Mouse (Mus musculus) adrenal gland, postnatal 4 days (tissue): Measurements from ENCODE around the gene Fbxw11. TPM values are rescaled to one million over a fixed set of nuclear protein-coding genes. Genes with fewer than 3 reads are reported as not detected.
"Not testable (repeated sequence)": the region's sequence is repeated elsewhere in the genome, so short reads cannot be mapped to it uniquely, and the experiment has no call there.

Experiments
- DNase-seq, 2 experiments: peaks; one replicate each; pipeline ENCODE4 v3.0.0; 2021 to 2022; ENCODE audit warnings: low spot score in 2 of 2, mixed read lengths in 2 of 2
- total RNA-seq, 2 experiments: library from RNA; stranded (reverse); gene quantifications; 2 replicates each; pipeline ENCODE4 v1.2.3; 2021

Gene Fbxw11
- total RNA-seq, 2 experiments from 2014 or later, result 110 to 111 TPM

DNA sequence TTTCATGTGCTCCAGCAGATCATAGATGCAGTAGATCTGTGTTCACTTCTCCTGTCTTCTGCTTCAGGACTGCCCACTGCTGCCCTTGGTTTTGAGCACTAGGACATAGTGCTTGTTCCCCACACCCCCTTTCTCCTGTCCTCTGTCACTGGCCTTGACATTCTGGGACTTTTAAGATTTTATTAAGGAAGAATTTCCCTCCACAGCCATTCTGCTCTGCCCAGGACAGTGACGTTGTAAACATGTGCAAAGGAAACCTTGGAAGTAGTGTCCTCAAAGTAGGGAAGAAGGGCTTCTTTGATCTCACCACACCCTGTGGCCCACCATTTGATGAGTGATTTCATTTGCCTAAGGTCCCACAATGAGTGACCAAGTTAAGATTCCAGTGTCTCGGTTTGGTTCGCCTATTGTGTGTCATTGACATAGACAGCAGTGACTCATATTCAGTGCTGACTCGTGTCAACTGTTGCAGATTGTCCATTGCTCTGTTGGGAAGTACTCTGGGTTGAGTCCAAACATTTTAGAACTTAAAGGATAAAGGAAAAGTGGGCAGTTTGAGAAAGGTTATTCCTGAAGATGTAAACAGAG lies 64.0 kb downstream of the Fbxw11 start:
- no peak for DNase-seq

DNA sequence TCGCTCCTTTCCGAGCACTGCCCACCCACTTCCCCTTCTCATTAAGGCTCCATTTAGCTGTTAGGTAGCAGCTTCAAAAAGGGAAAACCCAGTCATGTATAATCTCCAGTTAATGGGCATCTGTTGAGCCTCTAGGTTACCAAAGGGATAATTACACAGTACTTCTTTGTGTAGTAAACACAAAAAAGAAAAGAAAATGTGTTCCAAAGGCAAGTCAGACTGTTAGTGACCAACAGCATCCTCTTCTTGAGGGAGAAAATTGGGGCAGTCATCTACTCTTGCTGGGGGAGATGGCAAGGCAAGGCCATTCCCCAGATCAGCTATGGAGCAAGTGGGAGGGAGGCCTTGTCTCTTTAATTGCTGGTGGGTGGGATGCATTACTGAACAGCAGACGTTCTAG lies 65.0 kb downstream of the Fbxw11 start:
- DNase-seq, result no peak

GRCm38 (mm10) chr11:32708739-32709501 lies 66.4 kb downstream of the Fbxw11 start:
- DNase-seq, result no peak

- no peak for DNase-seq
Observed at GRCm38 (mm10) chr11:32709563-32709962, 67.0 kb downstream of the Fbxw11 start.

- DNase-seq, result no peak
Observed at GRCm38 (mm10) chr11:32714230-32714629, 71.7 kb downstream of the Fbxw11 start.

DNA sequence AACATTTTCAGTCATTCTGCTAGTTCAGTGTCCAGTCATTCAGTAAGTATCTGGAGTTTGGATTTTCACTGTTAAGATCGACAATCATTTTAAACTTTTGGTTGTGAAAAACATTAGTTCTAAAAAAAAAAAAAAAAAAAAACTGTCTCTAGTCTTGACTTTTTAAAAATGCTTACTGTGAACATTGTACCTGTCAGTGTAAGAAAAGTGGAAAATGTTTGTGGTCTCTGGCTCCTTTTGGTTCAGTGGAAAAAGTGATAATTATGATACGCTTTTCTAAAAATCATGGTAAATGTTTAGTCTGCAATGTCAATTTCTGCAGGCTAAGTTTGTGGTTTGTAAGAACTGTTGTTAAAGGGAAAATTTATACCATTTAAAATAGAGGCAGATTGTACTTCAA lies 72.4 kb downstream of the Fbxw11 start:
- DNase-seq, result no peak

GRCm38 (mm10) chr11:32715495-32715894 lies 73.0 kb downstream of the Fbxw11 start:
- DNase-seq, result no peak

GRCm38 (mm10) chr11:32715970-32716369 lies 73.4 kb downstream of the Fbxw11 start:
- no peak for DNase-seq

- no peak for DNase-seq
Observed at GRCm38 (mm10) chr11:32716876-32717275, 74.4 kb downstream of the Fbxw11 start.

GRCm38 (mm10) chr11:32717711-32718110 lies 75.2 kb downstream of the Fbxw11 start:
- DNase-seq, result not testable (repeated sequence)

DNA sequence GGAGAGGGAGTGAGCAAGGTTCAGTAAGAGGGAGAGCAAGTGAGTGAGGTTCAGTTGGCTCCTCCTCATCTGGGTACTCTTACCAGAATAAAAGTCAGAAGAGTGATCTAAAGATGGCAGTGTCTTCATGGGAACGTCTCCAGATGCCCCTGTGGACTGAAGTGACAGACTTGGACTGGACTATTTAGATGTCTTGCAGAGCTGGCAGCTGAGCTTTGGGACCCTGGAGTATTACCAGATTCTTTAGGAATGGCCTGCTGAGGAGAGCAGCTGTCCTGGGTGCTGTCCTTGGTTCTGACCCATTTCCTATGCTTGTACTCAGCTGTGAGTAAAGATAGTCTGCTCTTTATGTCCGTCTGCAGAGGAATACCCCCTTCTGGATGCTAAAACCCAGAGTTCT lies 75.8 kb downstream of the Fbxw11 start:
- no peak for DNase-seq

GRCm38 (mm10) chr11:32718979-32719378 lies 76.5 kb downstream of the Fbxw11 start:
- no peak for DNase-seq

- no peak for DNase-seq
Observed at GRCm38 (mm10) chr11:32722653-32723052, 80.1 kb downstream of the Fbxw11 start.

- no peak for DNase-seq
Observed at GRCm38 (mm10) chr11:32723287-32723686, 80.8 kb downstream of the Fbxw11 start.

DNA sequence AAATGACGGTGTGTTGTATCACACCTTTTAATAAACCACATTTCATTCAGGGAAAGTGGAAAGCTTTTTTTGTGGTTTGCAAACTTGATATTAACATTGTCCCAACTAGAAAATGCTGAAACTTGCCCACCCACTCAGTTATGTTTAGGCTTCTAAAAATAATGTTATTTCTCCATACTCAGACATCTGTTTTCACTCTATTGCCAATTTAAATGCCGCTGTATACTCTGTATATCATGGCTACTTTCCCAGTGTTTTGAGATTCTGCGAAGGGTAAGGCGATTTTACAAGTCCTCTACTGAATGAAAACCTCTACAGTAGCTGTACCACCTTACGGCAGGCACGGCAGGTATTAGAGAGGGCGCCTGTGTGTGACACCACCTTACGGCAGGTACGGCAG lies 82.6 kb downstream of the Fbxw11 start:
- no peak for DNase-seq

GRCm38 (mm10) chr11:32732467-32732866 lies 89.9 kb downstream of the Fbxw11 start:
- no peak for DNase-seq

- no peak for DNase-seq
Observed at GRCm38 (mm10) chr11:32733195-32733594, 90.7 kb downstream of the Fbxw11 start.

- DNase-seq, result no peak
Observed at GRCm38 (mm10) chr11:32736371-32736770, 93.8 kb downstream of the Fbxw11 start.

- no peak for DNase-seq
Observed at GRCm38 (mm10) chr11:32737729-32738128, 95.2 kb downstream of the Fbxw11 start.

DNA sequence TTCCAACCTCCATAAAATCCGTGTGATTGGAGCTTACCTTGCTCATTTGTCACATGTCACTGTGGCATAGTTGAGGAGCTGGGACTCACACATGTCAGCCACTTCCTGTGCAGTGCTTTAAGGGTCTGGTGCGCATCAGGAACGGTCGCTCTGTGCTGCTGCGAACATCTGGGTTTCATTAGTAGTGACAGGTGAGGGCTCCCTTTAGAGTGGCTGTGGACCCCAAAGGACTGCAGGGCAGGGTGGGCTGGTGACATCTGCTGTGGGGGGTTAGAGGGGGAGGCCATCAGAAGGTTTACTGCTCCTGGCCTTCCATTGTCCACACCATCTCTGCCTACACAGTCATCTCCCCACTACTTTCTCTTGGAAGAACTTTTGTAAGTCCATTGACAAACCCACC lies 101.4 kb downstream of the Fbxw11 start:
- no peak for DNase-seq

GRCm38 (mm10) chr11:32744463-32744862 lies 101.9 kb downstream of the Fbxw11 start:
- no peak for DNase-seq

DNA sequence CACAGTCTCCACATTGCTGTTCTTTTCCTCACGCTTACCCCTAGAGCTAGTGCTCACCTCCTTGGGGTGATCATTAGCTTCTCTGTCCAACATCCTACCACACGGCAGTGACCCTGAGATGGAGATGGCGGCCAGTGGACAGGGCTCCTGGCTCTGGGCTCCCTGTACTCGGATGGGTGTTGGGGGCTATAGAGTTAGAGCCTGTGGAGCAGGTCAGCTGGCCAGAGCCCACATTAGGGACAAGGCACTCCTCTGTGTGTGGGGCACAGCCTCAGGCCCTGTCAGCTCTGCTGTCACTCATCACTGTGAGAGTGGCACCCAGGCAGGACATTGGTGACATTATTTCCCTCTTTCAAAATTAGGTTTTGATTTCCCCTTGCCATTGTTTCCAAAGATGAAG lies 102.9 kb downstream of the Fbxw11 start:
- DNase-seq, result no peak

DNA sequence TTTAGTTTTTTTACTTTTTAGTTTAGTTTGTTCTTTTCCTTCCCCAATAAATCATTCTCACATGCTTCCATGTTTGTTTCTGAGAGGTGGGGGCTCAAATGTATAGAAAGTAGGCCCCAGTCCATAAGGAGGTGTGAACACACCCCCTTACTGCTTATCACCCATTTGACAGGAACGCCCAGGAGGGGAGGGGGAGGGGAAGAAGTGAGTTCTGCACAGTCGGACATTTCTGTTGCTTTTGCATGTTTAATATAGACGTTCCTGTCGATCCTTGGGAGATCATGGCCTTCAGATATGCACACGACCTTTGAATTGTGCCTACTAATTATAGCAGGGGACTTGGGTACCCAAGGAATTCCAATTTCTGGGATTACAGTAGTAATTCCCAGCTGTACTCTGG lies 103.5 kb downstream of the Fbxw11 start:
- no peak for DNase-seq
